Mouse (Mus musculus) hindbrain, embryonic 11.5 days (tissue): Measurements from ENCODE around the gene Hoxc11. TPM values are rescaled to one million over a fixed set of nuclear protein-coding genes. Genes with fewer than 3 reads are reported as not detected.
A peak's percentile ranks its signal among the peaks of the same experiment; 100 is the strongest.

Experiments
- ATAC-seq: fragments of 200-750 bp; cut with Nextera tagmentation; 2 replicates; pipeline ENCODE4 v1.8.0; 2017; ENCODE audit warnings: mild to moderate bottlenecking, moderate TSS enrichment, moderate library complexity; ENCODE audit not compliant: low FRiP score
- DNase-seq: peaks from one replicate; pipeline ENCODE4 v3.0.0-alpha.2; 2015; ENCODE audit warnings: low spot score
- H3K27ac ChIP-seq: fragments of 300-500 bp; sonication (generic); 2 replicates; pipeline ENCODE4 v1.5.1; 2014; ENCODE audit warnings: mild to moderate bottlenecking, low read depth, low read length
- H3K27me3 ChIP-seq: fragments of 300-500 bp; sonication (generic); 2 replicates; pipeline ENCODE4 v1.6.1; 2014; ENCODE audit warnings: mild to moderate bottlenecking, low read length, moderate library complexity, mixed read lengths; ENCODE audit not compliant: control insufficient read depth, insufficient read depth
- H3K36me3 ChIP-seq: fragments of 300-500 bp; sonication (generic); 2 replicates; pipeline ENCODE4 v1.6.1; 2014; ENCODE audit warnings: mild to moderate bottlenecking, low read length, moderate library complexity, mixed read lengths; ENCODE audit not compliant: control insufficient read depth, insufficient read depth
- H3K4me1 ChIP-seq: fragments of 300-500 bp; sonication (generic); replicated peaks from 2 replicates; pipeline ENCODE4 v1.6.1; 2014; ENCODE audit warnings: low read length, mixed read lengths; ENCODE audit not compliant: control insufficient read depth, insufficient read depth
- H3K4me2 ChIP-seq: fragments of 300-500 bp; sonication (generic); replicated peaks from 2 replicates; pipeline ENCODE4 v1.6.1; 2014; ENCODE audit warnings: mild to moderate bottlenecking, low read depth, low read length
- H3K4me3 ChIP-seq: fragments of 300-500 bp; sonication (generic); 2 replicates; pipeline ENCODE4 v1.5.1; 2014; ENCODE audit warnings: low read depth, low read length
- H3K9ac ChIP-seq: fragments of 300-500 bp; sonication (generic); 2 replicates; pipeline ENCODE4 v1.6.1; 2014; ENCODE audit warnings: low read depth, low read length
- H3K9me3 ChIP-seq: fragments of 300-500 bp; sonication (generic); 2 replicates; pipeline ENCODE4 v1.6.1; 2016; ENCODE audit warnings: low read length; ENCODE audit not compliant: control insufficient read depth
- WGBS: fragments of 180-500 bp; shearing (Covaris S2); extraction: QIAGEN DNeasy Blood & Tissue Kit; methylation state at CpG from one replicate; pipeline ENCODE4 v1.1.7; 2014; 5-methylcytosine and 5-hydroxymethylcytosine counted together
- polyA plus RNA-seq: library from polyadenylated mRNA; unstranded; fragments of >200 nt; fragmentation: Nextera tagmentation; extraction: Ambion mirVana; gene quantifications from 2 replicates; pipeline ENCODE4 v1.2.1, GENCODE M21; 2014

The Hoxc11 gene
- polyA plus RNA-seq, 1 experiment from 2014 or later = not detected

- H3K4me1 ChIP-seq = peaks cover 2% of the 10 kb centered on the region; the same call in 1 of the 2 replicates
- H3K4me2 ChIP-seq = no peak overlapping the region
- no peak for ATAC-seq
- no peak for DNase-seq
- H3K27me3 ChIP-seq = peaks cover 98% of the 10 kb centered on the region
- 9% methylated on average over 22 of the region's 22 CpGs for WGBS
- H3K36me3 ChIP-seq = no peaks in the 10 kb centered on the region
- no peaks in the 10 kb centered on the region for H3K9me3 ChIP-seq
- H3K9ac ChIP-seq = no peak overlapping the region
- no peak overlapping the region for H3K27ac ChIP-seq
- H3K4me3 ChIP-seq = no peak overlapping the region
These were observed 8.8 kb upstream of the Hoxc11 start for GRCm38 (mm10) chr15:102945185-102946077.

DNA sequence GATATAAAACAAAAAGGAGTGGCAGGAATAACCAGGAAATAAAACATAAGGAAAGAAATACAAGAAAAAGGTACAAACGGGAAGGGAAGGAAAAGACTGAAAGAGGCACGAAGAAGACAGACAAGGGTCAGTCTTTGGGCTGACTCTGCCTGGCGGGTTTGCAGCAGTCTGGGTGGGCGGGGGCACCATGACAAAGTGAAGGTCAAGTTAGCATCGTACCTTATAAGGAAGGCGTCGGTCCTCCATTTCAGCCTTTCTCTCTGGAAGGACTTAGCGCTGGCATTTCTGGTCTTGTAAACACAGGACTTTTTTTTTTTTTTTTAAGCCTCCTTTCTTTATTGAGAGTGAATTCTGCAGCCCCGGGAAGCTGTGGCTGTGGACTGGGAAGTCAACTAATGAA, 7.0 kb upstream of the Hoxc11 start:
- no peak overlapping the region for H3K9ac ChIP-seq
- no peaks in the 10 kb centered on the region for H3K36me3 ChIP-seq
- H3K9me3 ChIP-seq = no peaks in the 10 kb centered on the region
- H3K4me2 ChIP-seq = no peak overlapping the region
- H3K4me3 ChIP-seq = no peak overlapping the region
- WGBS = 2% methylated on average over 9 of the region's 9 CpGs
- H3K4me1 ChIP-seq = peaks cover 2% of the 10 kb centered on the region; the same call in 1 of the 2 replicates
- no peak for DNase-seq
- no peak for ATAC-seq
- peaks cover 98% of the 10 kb centered on the region for H3K27me3 ChIP-seq
- H3K27ac ChIP-seq = no peak overlapping the region

- peaks cover 98% of the 10 kb centered on the region for H3K27me3 ChIP-seq
- DNase-seq (no peak), ATAC-seq (no peak)
- no peak overlapping the region for H3K4me2 ChIP-seq
- H3K27ac ChIP-seq = no peak overlapping the region
- no peak overlapping the region for H3K9ac ChIP-seq
- no peaks in the 10 kb centered on the region for H3K4me1 ChIP-seq
- H3K4me3 ChIP-seq = no peak overlapping the region
- no peaks in the 10 kb centered on the region for H3K36me3 ChIP-seq
- H3K9me3 ChIP-seq = no peaks in the 10 kb centered on the region
- 11% methylated on average over 2 of the region's 2 CpGs for WGBS
These were observed 5.4 kb upstream of the Hoxc11 start for GRCm38 (mm10) chr15:102948842-102949241.

GRCm38 (mm10) chr15:102949696-102950095, 4.5 kb upstream of the Hoxc11 start:
- Histone ChIP-seq H3K4me3 (no peak overlapping the region), H3K27me3 (peaks cover 99% of the 10 kb centered on the region), H3K9ac (no peak overlapping the region), H3K4me1 (no peaks in the 10 kb centered on the region), H3K9me3 (no peaks in the 10 kb centered on the region), H3K36me3 (no peaks in the 10 kb centered on the region), H3K27ac (no peak overlapping the region), H3K4me2 (no peak overlapping the region)
- 2% methylated on average over 20 of the region's 20 CpGs for WGBS
- ATAC-seq = no peak
- DNase-seq = peak; percentile 64

DNA sequence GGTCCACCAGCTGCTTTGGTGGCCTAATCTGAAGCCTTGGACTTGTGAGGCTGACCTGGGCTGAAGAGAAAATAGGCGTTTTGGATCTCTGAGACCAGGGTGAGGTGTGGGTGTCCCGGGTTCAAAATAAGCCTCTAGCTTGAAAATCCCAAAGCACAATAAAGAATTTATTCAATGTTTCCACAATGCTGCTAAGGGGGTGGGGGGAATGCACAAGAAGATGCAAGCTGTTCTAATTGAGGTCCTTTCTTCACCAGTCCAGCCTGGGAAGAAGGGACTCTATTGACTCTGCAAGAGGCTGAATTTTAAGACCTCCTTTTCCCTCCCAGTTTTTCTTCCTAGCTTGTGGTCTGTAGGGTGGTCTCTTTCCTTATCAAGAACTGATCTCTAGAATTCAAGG, 3.4 kb upstream of the Hoxc11 start:
- 4% methylated on average over 2 of the region's 2 CpGs for WGBS
- DNase-seq (peak; percentile 48), ATAC-seq (no peak)
- Histone ChIP-seq H3K4me1 (no peaks in the 10 kb centered on the region), H3K4me2 (no peak overlapping the region), H3K4me3 (no peak overlapping the region), H3K9ac (no peak overlapping the region), H3K36me3 (no peaks in the 10 kb centered on the region), H3K27me3 (peaks cover 98% of the 10 kb centered on the region), H3K27ac (no peak overlapping the region), H3K9me3 (no peaks in the 10 kb centered on the region)

GRCm38 (mm10) chr15:102953561-102953960, 666 bp upstream of the Hoxc11 start:
- no peak overlapping the region for H3K9ac ChIP-seq
- peaks cover 98% of the 10 kb centered on the region for H3K27me3 ChIP-seq
- H3K4me1 ChIP-seq = no peaks in the 10 kb centered on the region
- H3K4me2 ChIP-seq = no peak overlapping the region
- DNase-seq = no peak
- no peaks in the 10 kb centered on the region for H3K9me3 ChIP-seq
- H3K36me3 ChIP-seq = no peaks in the 10 kb centered on the region
- no peak overlapping the region for H3K27ac ChIP-seq
- H3K4me3 ChIP-seq = no peak overlapping the region
- WGBS = 1% methylated on average over 6 of the region's 6 CpGs
- no peak for ATAC-seq

- no peak overlapping the region for H3K9ac ChIP-seq
- no peak overlapping the region for H3K27ac ChIP-seq
- DNase-seq = no peak
- H3K36me3 ChIP-seq = no peaks in the 10 kb centered on the region
- 0% methylated on average over 28 of the region's 28 CpGs for WGBS
- ATAC-seq = no peak
- no peaks in the 10 kb centered on the region for H3K9me3 ChIP-seq
- no peaks in the 10 kb centered on the region for H3K4me1 ChIP-seq
- no peak overlapping the region for H3K4me2 ChIP-seq
- H3K27me3 ChIP-seq = peaks cover 98% of the 10 kb centered on the region
- no peak overlapping the region for H3K4me3 ChIP-seq
These were observed 768 bp downstream of the Hoxc11 start for GRCm38 (mm10) chr15:102955007-102955382.

DNA sequence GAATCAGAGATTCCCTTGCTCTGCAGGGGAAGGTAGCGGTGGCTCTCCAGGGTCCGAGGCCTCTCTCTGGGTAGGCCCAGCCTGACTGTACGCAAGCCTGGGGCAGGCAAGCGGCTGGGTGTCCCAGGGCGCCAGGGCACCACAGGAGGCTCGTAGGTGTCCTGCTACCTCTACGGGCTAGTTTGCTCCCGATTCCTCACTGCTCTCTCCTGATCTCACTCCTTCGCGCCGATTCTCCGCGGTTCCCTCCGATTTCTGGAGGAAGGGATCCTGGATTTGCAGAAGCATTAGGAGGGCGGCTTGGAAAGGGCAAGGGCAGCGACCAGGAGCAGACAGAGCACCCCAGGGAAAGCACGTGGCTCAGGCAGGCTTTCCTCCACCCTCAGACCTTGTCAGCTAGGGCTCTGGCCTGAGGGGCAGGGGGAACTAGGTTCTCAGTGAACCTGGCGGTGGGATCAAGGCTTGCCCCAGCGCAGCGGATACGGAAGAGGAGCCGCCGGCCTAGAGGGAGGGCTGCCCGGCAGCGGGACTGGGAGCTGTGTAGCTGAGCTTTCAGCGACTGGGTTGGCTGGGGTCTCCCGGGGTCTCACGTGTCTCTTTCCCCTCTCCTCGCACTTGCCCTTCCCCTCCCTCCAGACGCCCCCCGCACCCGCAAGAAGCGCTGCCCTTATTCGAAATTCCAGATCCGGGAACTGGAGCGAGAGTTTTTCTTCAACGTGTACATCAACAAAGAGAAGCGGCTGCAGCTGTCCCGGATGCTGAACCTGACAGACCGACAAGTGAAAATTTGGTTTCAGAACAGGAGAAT, 1.8 kb downstream of the Hoxc11 start:
- no peaks in the 10 kb centered on the region for H3K36me3 ChIP-seq
- ATAC-seq = no peak
- H3K9me3 ChIP-seq = no peaks in the 10 kb centered on the region
- H3K4me1 ChIP-seq = no peaks in the 10 kb centered on the region
- H3K4me2 ChIP-seq = no peak overlapping the region
- H3K27ac ChIP-seq = no peak overlapping the region
- H3K4me3 ChIP-seq = no peak overlapping the region
- H3K27me3 ChIP-seq = peaks cover 98% of the 10 kb centered on the region
- no peak overlapping the region for H3K9ac ChIP-seq
- DNase-seq = no peak
- WGBS = 0% methylated on average over 39 of the region's 40 CpGs
